Mouse (Mus musculus) liver, embryonic 14.5 days (tissue): ENCODE measurements around the gene Clmp.

ENCODE experiments used
- CTCF ChIP-seq: IDR thresholded peaks from 2 replicates; pipeline ENCODE4 v1.5.1; 2016; ENCODE audit warnings: antibody characterized with exemption, low read depth, control low read depth
- EP300 ChIP-seq: IDR thresholded peaks from 2 replicates; pipeline ENCODE4 v1.6.1; 2016; ENCODE audit warnings: antibody characterized with exemption, low read depth

DNA sequence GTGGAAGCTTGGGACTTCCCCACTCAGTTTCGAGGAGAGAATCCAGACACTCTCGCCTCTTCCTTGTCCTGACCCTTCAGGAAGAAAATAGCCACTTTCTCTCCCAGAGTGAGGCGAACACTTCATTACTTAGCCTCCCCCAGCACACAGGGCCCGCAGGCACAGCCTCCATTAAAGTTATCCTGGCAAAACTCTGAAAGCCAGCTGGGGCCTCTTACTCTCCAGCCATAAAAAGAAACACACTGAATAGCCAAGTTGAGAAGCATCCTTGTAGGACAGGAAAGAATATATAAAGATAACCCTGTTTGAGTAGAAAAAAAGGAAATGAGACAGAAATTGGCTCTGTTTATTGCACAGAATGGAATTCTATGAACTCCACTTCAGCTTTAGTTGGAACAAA, 7.1 kb upstream of the Clmp start:
- TF ChIP-seq EP300 (no peak), CTCF (no peak)
